Mouse (Mus musculus) stomach, embryonic 15.5 days (tissue): ENCODE data around the gene Atp6v1f. TPM values are rescaled to one million over a fixed set of nuclear protein-coding genes. Genes with fewer than 3 reads are reported as not detected.

Source experiments
- ATAC-seq: fragments of 200-750 bp; cut with Nextera tagmentation; 2 replicates; pipeline ENCODE4 v1.8.0; 2017; ENCODE audit warnings: low read depth, moderate number of reproducible peaks, moderate TSS enrichment; ENCODE audit not compliant: insufficient read depth, low FRiP score
- H3K27ac ChIP-seq: fragments of 300-500 bp; sonication (generic); 2 replicates; pipeline ENCODE4 v1.5.1; 2015; ENCODE audit warnings: mild to moderate bottlenecking, inconsistent platforms
- H3K27me3 ChIP-seq: fragments of 300-500 bp; sonication (generic); replicated peaks from 2 replicates; pipeline ENCODE4 v1.6.1; 2015; ENCODE audit warnings: inconsistent platforms
- H3K36me3 ChIP-seq: fragments of 300-500 bp; sonication (generic); 2 replicates; pipeline ENCODE4 v1.6.1; 2015; ENCODE audit warnings: inconsistent platforms
- H3K4me1 ChIP-seq: fragments of 300-500 bp; sonication (generic); 2 replicates; pipeline ENCODE4 v1.6.1; 2015; ENCODE audit warnings: inconsistent platforms
- H3K4me2 ChIP-seq: fragments of 300-500 bp; sonication (generic); 2 replicates; pipeline ENCODE4 v1.6.1; 2015; ENCODE audit warnings: mild to moderate bottlenecking, inconsistent platforms
- H3K4me3 ChIP-seq: fragments of 300-500 bp; sonication (generic); replicated peaks from 2 replicates; pipeline ENCODE4 v1.5.1; 2015; ENCODE audit warnings: inconsistent platforms
- H3K9ac ChIP-seq: fragments of 300-500 bp; sonication (generic); 2 replicates; pipeline ENCODE4 v1.6.1; 2015; ENCODE audit warnings: inconsistent platforms
- H3K9me3 ChIP-seq: fragments of 300-500 bp; sonication (generic); 2 replicates; pipeline ENCODE4 v1.6.1; 2016; ENCODE audit warnings: inconsistent platforms
- WGBS: fragments of 180-500 bp; shearing (Covaris S2); methylation state at CpG from one replicate; pipeline ENCODE4 v1.1.7; 2015; 5-methylcytosine and 5-hydroxymethylcytosine counted together
- polyA plus RNA-seq: library from polyadenylated mRNA; unstranded; fragments of >200 nt; fragmentation: Nextera tagmentation; extraction: Ambion mirVana; gene quantifications from 2 replicates; pipeline ENCODE4 v1.2.1, GENCODE M21; 2015

Atp6v1f gene
- polyA plus RNA-seq, 1 experiment from 2014 or later = 244 TPM

DNA sequence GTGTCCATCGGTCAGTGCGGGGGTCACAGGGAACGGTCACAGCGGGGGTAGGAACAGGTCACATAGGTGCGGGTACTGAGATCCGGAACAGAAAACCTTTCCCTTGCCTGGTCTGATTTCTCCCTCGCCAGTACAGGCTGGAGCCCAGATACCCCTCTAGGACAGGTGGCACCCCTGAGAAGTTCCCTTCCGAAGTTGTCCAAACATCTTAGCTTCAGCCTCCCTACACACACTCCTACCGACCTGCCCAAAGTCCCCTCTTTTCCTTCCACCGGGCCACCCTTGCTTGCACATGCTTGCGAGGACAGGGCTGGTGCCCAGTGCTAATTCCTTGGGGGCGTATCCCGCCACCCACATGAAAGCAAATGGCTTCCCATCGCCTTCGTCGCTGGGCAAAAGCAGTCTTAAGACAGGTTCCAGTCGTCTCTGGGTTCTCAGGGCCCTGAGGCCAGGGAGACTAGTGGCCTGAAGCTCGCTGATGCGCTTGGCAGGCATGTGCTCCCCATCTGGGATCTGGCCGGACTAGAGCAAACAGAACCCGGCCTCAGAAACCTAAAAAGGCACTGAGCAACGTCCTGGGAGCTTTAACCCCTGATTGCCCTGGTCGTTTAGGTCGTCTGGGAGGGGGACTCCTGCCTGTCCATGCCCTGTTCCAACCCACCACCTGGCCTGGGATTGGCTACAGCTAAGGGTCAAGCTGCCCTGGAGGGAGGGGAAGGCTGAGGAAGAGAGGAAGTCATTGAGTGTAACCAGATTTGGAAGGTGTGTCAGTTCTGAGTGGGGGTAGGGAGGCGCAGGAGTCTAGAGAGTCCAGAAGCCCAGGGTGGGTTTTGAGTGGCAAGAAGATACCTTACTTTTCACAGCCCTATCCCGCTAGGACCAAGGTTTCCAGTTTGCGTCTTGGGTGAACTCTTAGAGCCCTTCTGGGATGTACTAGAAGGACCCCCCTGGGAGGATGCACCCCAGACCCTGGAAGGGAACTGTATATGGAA lies 33.4 kb upstream of the Atp6v1f start:
- Histone ChIP-seq H3K4me3 (peak overlapping the region; percentile 61), H3K9ac (peak overlapping the region; percentile 68), H3K4me2 (peak overlapping the region; percentile 77), H3K4me1 (peaks cover 4% of the 10 kb centered on the region; the same call in 1 of the 2 replicates), H3K36me3 (0 out of 2 replicates have a peak, but pooled peaks cover 8% of the 10 kb centered on the region), H3K27ac (peak overlapping the region; percentile 92), H3K9me3 (no peaks in the 10 kb centered on the region), H3K27me3 (0 out of 2 replicates have a peak, but pooled peaks cover 18% of the 10 kb centered on the region)
- WGBS = 3% methylated on average over 27 of the region's 27 CpGs
- no peak for ATAC-seq

- ATAC-seq = peak; percentile 63
- no peaks in the 10 kb centered on the region for H3K9me3 ChIP-seq
- H3K27me3 ChIP-seq = 0 out of 2 replicates have a peak, but pooled peaks cover 18% of the 10 kb centered on the region
- H3K9ac ChIP-seq = 0 out of 2 replicates have a peak overlapping the region, but pooled peaks have one; percentile 13
- 6% methylated on average over 12 of the region's 13 CpGs for WGBS
- peak overlapping the region; percentile 61 for H3K4me3 ChIP-seq
- 0 out of 2 replicates have a peak, but pooled peaks cover 8% of the 10 kb centered on the region for H3K36me3 ChIP-seq
- H3K27ac ChIP-seq = peak overlapping the region; percentile 92
- H3K4me2 ChIP-seq = peak overlapping the region; percentile 77
- peaks cover 4% of the 10 kb centered on the region; the same call in 1 of the 2 replicates for H3K4me1 ChIP-seq
Measured at GRCm38 (mm10) chr6:29434911-29435691, 32.4 kb upstream of the Atp6v1f start.

- Histone ChIP-seq H3K36me3 (0 out of 2 replicates have a peak, but pooled peaks cover 8% of the 10 kb centered on the region), H3K4me2 (peak overlapping the region; percentile 77), H3K9ac (no peak overlapping the region), H3K4me3 (peak overlapping the region; percentile 61), H3K27me3 (0 out of 2 replicates have a peak, but pooled peaks cover 18% of the 10 kb centered on the region), H3K4me1 (peaks cover 4% of the 10 kb centered on the region; the same call in 1 of the 2 replicates), H3K27ac (peak overlapping the region; percentile 92), H3K9me3 (no peaks in the 10 kb centered on the region)
- 19% methylated on average over 6 of the region's 6 CpGs for WGBS
- ATAC-seq = peak; percentile 40
Measured at GRCm38 (mm10) chr6:29435940-29436451, 31.5 kb upstream of the Atp6v1f start.

GRCm38 (mm10) chr6:29436461-29436934 lies 31.0 kb upstream of the Atp6v1f start:
- WGBS = 10% methylated on average over 11 of the region's 11 CpGs
- H3K36me3 ChIP-seq = 0 out of 2 replicates have a peak, but pooled peaks cover 8% of the 10 kb centered on the region
- H3K9ac ChIP-seq = no peak overlapping the region
- peak overlapping the region; percentile 61 for H3K4me3 ChIP-seq
- 0 out of 2 replicates have a peak, but pooled peaks cover 18% of the 10 kb centered on the region for H3K27me3 ChIP-seq
- H3K9me3 ChIP-seq = no peaks in the 10 kb centered on the region
- H3K4me2 ChIP-seq = peak overlapping the region; percentile 77
- ATAC-seq = peak; percentile 11; the same call in 1 of the 2 replicates
- peaks cover 4% of the 10 kb centered on the region; the same call in 1 of the 2 replicates for H3K4me1 ChIP-seq
- H3K27ac ChIP-seq = peak overlapping the region; percentile 92

GRCm38 (mm10) chr6:29439251-29439650 lies 28.3 kb upstream of the Atp6v1f start:
- H3K27me3 ChIP-seq = no peaks in the 10 kb centered on the region
- H3K27ac ChIP-seq = no peak overlapping the region
- no peaks in the 10 kb centered on the region for H3K4me1 ChIP-seq
- H3K9ac ChIP-seq = no peak overlapping the region
- H3K36me3 ChIP-seq = peaks cover 17% of the 10 kb centered on the region; the same call in 1 of the 2 replicates
- ATAC-seq = no peak
- no peaks in the 10 kb centered on the region for H3K9me3 ChIP-seq
- 86% methylated on average over 4 of the region's 4 CpGs for WGBS
- H3K4me2 ChIP-seq = no peak overlapping the region
- no peak overlapping the region for H3K4me3 ChIP-seq

GRCm38 (mm10) chr6:29439789-29440188 lies 27.7 kb upstream of the Atp6v1f start:
- Histone ChIP-seq H3K9me3 (no peaks in the 10 kb centered on the region), H3K4me2 (no peak overlapping the region), H3K4me3 (no peak overlapping the region), H3K9ac (no peak overlapping the region), H3K36me3 (peaks cover 17% of the 10 kb centered on the region; the same call in 1 of the 2 replicates), H3K4me1 (no peaks in the 10 kb centered on the region), H3K27me3 (no peaks in the 10 kb centered on the region), H3K27ac (no peak overlapping the region)
- WGBS = 91% methylated on average over 6 of the region's 6 CpGs
- no peak for ATAC-seq

DNA sequence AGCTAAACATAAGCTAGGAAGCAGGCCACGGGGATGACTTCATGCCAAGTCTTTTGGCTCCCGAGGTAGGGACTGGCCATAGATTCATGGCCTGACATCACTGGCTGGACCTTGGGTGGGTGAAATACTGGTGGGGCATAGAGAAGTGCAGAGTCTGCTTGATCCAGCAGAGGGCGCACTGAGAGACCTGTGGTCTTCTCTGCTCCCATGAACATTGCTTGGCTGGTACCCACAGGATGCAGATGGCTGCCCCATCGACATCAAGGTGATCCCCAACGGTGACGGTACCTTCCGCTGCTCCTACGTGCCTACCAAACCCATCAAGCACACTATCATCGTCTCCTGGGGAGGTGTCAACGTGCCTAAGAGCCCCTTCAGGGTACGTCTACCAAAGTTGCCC lies 22.7 kb upstream of the Atp6v1f start:
- H3K9me3 ChIP-seq = no peaks in the 10 kb centered on the region
- no peak overlapping the region for H3K9ac ChIP-seq
- no peak overlapping the region for H3K4me2 ChIP-seq
- H3K27ac ChIP-seq = no peak overlapping the region
- ATAC-seq = no peak
- no peaks in the 10 kb centered on the region for H3K4me1 ChIP-seq
- peaks cover 21% of the 10 kb centered on the region; the same call in 1 of the 2 replicates for H3K36me3 ChIP-seq
- no peak overlapping the region for H3K4me3 ChIP-seq
- WGBS = 69% methylated on average over 11 of the region's 11 CpGs
- H3K27me3 ChIP-seq = no peaks in the 10 kb centered on the region

GRCm38 (mm10) chr6:29445354-29445753 lies 22.2 kb upstream of the Atp6v1f start:
- no peak overlapping the region for H3K4me3 ChIP-seq
- H3K27me3 ChIP-seq = no peaks in the 10 kb centered on the region
- H3K4me2 ChIP-seq = no peak overlapping the region
- H3K36me3 ChIP-seq = peaks cover 21% of the 10 kb centered on the region
- H3K9me3 ChIP-seq = no peaks in the 10 kb centered on the region
- 82% methylated on average over 7 of the region's 7 CpGs for WGBS
- H3K4me1 ChIP-seq = no peaks in the 10 kb centered on the region
- no peak overlapping the region for H3K27ac ChIP-seq
- H3K9ac ChIP-seq = no peak overlapping the region
- ATAC-seq = no peak

- Histone ChIP-seq H3K27me3 (no peaks in the 10 kb centered on the region), H3K36me3 (peaks cover 29% of the 10 kb centered on the region), H3K4me2 (no peak overlapping the region), H3K9me3 (no peaks in the 10 kb centered on the region), H3K27ac (no peak overlapping the region), H3K4me3 (no peak overlapping the region), H3K9ac (no peak overlapping the region), H3K4me1 (no peaks in the 10 kb centered on the region)
- no peak for ATAC-seq
- WGBS = 22% methylated on average over 4 of the region's 4 CpGs
Measured at GRCm38 (mm10) chr6:29449858-29450257, 17.7 kb upstream of the Atp6v1f start.

DNA sequence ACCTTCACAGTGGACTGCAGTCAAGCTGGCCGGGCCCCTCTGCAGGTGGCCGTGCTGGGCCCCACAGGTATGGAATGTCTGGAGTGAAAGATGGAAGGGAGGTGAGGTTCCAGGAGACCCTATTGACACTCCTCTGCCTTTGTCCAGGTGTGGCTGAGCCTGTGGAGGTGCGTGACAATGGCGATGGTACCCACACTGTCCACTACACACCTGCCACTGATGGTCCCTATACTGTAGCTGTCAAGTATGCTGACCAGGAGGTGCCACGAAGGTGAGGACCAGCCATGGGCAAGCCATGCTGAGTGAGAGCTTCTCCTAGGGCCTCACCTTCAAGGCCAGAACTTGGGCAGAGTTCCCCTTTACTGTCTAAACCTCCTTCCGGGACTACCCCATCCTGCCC lies 16.9 kb upstream of the Atp6v1f start:
- peaks cover 32% of the 10 kb centered on the region for H3K36me3 ChIP-seq

DNA sequence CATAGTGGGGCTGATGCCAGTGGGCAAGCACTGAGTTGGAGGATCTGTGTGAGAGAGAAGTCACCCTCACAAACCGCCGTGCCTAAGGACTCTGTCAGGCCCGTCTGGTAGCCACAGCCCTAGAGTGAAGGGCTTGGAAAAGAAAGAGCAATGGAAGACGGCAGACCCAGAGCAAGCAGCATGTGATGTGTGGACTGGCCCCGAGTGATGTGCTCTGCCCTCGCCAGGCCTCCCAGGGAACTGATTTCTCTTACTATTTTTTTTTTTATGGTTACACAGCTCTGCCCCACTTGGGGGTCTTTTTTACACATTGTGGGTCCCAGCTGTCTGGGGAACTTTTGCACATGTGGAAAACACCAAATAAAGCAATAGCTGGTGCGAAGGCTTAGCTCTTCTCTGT lies 6.0 kb upstream of the Atp6v1f start:
- no peaks in the 10 kb centered on the region for H3K9me3 ChIP-seq
- no peak for ATAC-seq
- no peaks in the 10 kb centered on the region for H3K27me3 ChIP-seq
- WGBS = 58% methylated on average over 7 of the region's 7 CpGs
- peaks cover 20% of the 10 kb centered on the region for H3K36me3 ChIP-seq
- H3K4me1 ChIP-seq = no peaks in the 10 kb centered on the region
- H3K9ac ChIP-seq = no peak overlapping the region
- no peak overlapping the region for H3K27ac ChIP-seq
- H3K4me3 ChIP-seq = no peak overlapping the region
- no peak overlapping the region for H3K4me2 ChIP-seq

More for the DNA sequence above, 16.9 kb upstream of the Atp6v1f start:
- Histone ChIP-seq H3K9ac (no peak overlapping the region), H3K27me3 (no peaks in the 10 kb centered on the region), H3K4me1 (no peaks in the 10 kb centered on the region), H3K27ac (no peak overlapping the region), H3K4me2 (no peak overlapping the region), H3K4me3 (no peak overlapping the region), H3K9me3 (no peaks in the 10 kb centered on the region)
- WGBS = 90% methylated on average over 6 of the region's 6 CpGs
- ATAC-seq = no peak
